8 mouse cellular contexts compared by ENCODE assay signal in genomic region chr16:49615342-49616020, GRCm38 (mm10).
A peak's percentile ranks its signal among the peaks of the same experiment; 100 is the strongest.
DNase-seq lines count a peak whose midpoint lies in the region; ATAC-seq and TF ChIP-seq lines count a peak whose summit lies in the region.

No protein-coding gene starts in this region.

- ATAC-seq in forebrain, postnatal 0 days: no peak
- ATAC-seq in forebrain, embryonic 12.5 days (ENCODE audit: low FRiP score): no peak
- ATAC-seq in limb, embryonic 13.5 days (ENCODE audit: low FRiP score, low read depth): no peak
- no peak for ATAC-seq in intestine, embryonic 15.5 days

- no peak overlapping the region for H3K4me2 ChIP-seq in forebrain, postnatal 0 days (ENCODE audit: low read depth)
- no peak overlapping the region for H3K4me2 ChIP-seq in forebrain, embryonic 12.5 days
- peak overlapping the region; percentile 10 for H3K4me2 ChIP-seq in limb, embryonic 13.5 days (replicated peaks)
- H3K4me2 ChIP-seq in intestine, embryonic 15.5 days (replicated peaks): peak overlapping the region; percentile 1; the same call in 1 of the 2 replicates

- no peaks in the 10 kb centered on the region for H3K27me3 ChIP-seq in forebrain, postnatal 0 days (ENCODE audit: insufficient read depth, low read length)
- no peaks in the 10 kb centered on the region for H3K27me3 ChIP-seq in forebrain, embryonic 12.5 days
- no peaks in the 10 kb centered on the region for H3K27me3 ChIP-seq in limb, embryonic 13.5 days
- no peaks in the 10 kb centered on the region for H3K27me3 ChIP-seq in limb, embryonic 10.5 days (ENCODE audit: low read depth, poor library complexity, severe bottlenecking)
- no peaks in the 10 kb centered on the region for H3K27me3 ChIP-seq in intestine, embryonic 15.5 days (replicated peaks)

- H3K27ac ChIP-seq in forebrain, postnatal 0 days (ENCODE audit: low read depth, low read length): peak overlapping the region; percentile 40; the same call in 1 of the 2 replicates
- H3K27ac ChIP-seq in forebrain, embryonic 12.5 days: no peak overlapping the region
- H3K27ac ChIP-seq in limb, embryonic 13.5 days: no peak overlapping the region
- no peak overlapping the region for H3K27ac ChIP-seq in limb, embryonic 10.5 days
- H3K27ac ChIP-seq in intestine, embryonic 15.5 days: no peak overlapping the region

- no peak for TF ChIP-seq CTCF in forebrain, postnatal 0 days (IDR thresholded peaks at IDR 0.05; ENCODE audit: low read depth)

- H3K4me1 ChIP-seq in forebrain, postnatal 0 days (ENCODE audit: insufficient read depth): no peaks in the 10 kb centered on the region
- no peaks in the 10 kb centered on the region for H3K4me1 ChIP-seq in forebrain, embryonic 12.5 days
- H3K4me1 ChIP-seq in limb, embryonic 13.5 days: no peaks in the 10 kb centered on the region
- no peaks in the 10 kb centered on the region for H3K4me1 ChIP-seq in limb, embryonic 10.5 days
- no peaks in the 10 kb centered on the region for H3K4me1 ChIP-seq in intestine, embryonic 15.5 days (replicated peaks)

- 74% methylated on average over 20 of the region's 20 CpGs for WGBS in forebrain, postnatal 0 days
- WGBS in forebrain, embryonic 12.5 days: 87% methylated on average over 20 of the region's 20 CpGs
- 81% methylated on average over 20 of the region's 20 CpGs for WGBS in limb, embryonic 13.5 days
- WGBS in limb, embryonic 10.5 days: 89% methylated on average over 20 of the region's 20 CpGs
- WGBS in intestine, embryonic 15.5 days: 75% methylated on average over 20 of the region's 20 CpGs

- H3K36me3 ChIP-seq in forebrain, postnatal 0 days (ENCODE audit: insufficient read depth): no peaks in the 10 kb centered on the region
- H3K36me3 ChIP-seq in forebrain, embryonic 12.5 days (replicated peaks): no peaks in the 10 kb centered on the region
- no peaks in the 10 kb centered on the region for H3K36me3 ChIP-seq in limb, embryonic 13.5 days
- H3K36me3 ChIP-seq in limb, embryonic 10.5 days: no peaks in the 10 kb centered on the region
- no peaks in the 10 kb centered on the region for H3K36me3 ChIP-seq in intestine, embryonic 15.5 days

- H3K9me3 ChIP-seq in forebrain, postnatal 0 days (ENCODE audit: low read length): no peaks in the 10 kb centered on the region
- H3K9me3 ChIP-seq in forebrain, embryonic 12.5 days: peaks cover 6% of the 10 kb centered on the region; the same call in 1 of the 2 replicates
- peaks cover 8% of the 10 kb centered on the region for H3K9me3 ChIP-seq in limb, embryonic 13.5 days
- H3K9me3 ChIP-seq in limb, embryonic 10.5 days (replicated peaks): no peaks in the 10 kb centered on the region
- H3K9me3 ChIP-seq in intestine, embryonic 15.5 days: no peaks in the 10 kb centered on the region

- no peak overlapping the region for H3K4me3 ChIP-seq in forebrain, postnatal 0 days (ENCODE audit: low read depth, low read length)
- H3K4me3 ChIP-seq in forebrain, embryonic 12.5 days (replicated peaks): no peak overlapping the region
- no peak overlapping the region for H3K4me3 ChIP-seq in limb, embryonic 13.5 days
- no peak overlapping the region for H3K4me3 ChIP-seq in limb, embryonic 10.5 days
- no peak overlapping the region for H3K4me3 ChIP-seq in intestine, embryonic 15.5 days (replicated peaks)

- no peak overlapping the region; the same call in 1 of the 2 replicates for H3K9ac ChIP-seq in forebrain, postnatal 0 days
- no peak overlapping the region for H3K9ac ChIP-seq in forebrain, embryonic 12.5 days
- H3K9ac ChIP-seq in limb, embryonic 13.5 days: no peak overlapping the region
- H3K9ac ChIP-seq in intestine, embryonic 15.5 days: no peak overlapping the region

- no peak for DNase-seq in forebrain, postnatal 0 days
- DNase-seq in limb, embryonic 10.5 days (ENCODE audit: low spot score): no peak
- peak; percentile 14 for DNase-seq in cerebellum, adult 8-10 months
- no peak for DNase-seq in embryo, embryonic 9.5 days (ENCODE audit: extremely low spot score)
- no peak for DNase-seq in embryo, embryonic 11 days

Comparison
In these comparisons a context has a peak if more than half of its experiments do, and no peak if none do; other contexts are left out.
1. H3K4me2 ChIP-seq: peak in limb, embryonic 13.5 days (single experiment) and intestine, embryonic 15.5 days (single experiment); none in forebrain, postnatal 0 days (single experiment) and forebrain, embryonic 12.5 days (single experiment).